Mouse (Mus musculus) layer of hippocampus, adult 9-10 months (tissue): ENCODE results near the gene Lrrn1.

Experiments used
- DNase-seq: peaks from one replicate; pipeline ENCODE4 v3.0.0; 2022; ENCODE audit warnings: low spot score

Lrrn1 gene

GRCm38 (mm10) chr6:107528877-107529864, at the start of gene Lrrn1:
Lrrn1 (plus strand) TSS chr6:107529768.
- DNase-seq = no peak

DNA sequence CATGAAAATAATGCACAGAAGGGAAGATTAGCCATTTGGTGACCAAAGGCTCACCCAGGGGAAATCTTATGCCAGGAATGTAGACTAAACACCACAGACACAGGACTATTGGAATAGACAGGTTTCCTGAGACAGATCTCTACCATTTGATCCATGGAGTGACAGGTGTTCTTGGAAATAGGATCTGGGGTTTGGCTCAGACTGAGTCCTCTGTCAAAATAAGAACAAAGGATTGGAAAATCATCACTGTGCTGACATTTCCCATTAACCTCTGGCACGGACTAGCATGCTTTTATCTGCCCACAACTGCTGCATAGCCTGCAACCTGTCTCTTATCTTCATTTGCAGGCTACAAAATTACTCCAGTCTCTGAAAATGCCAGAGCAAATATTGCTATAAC, 35.1 kb upstream of the Lrrn1 start:
- DNase-seq = no peak

GRCm38 (mm10) chr6:107495830-107496229, 33.7 kb upstream of the Lrrn1 start:
- DNase-seq = no peak

DNA sequence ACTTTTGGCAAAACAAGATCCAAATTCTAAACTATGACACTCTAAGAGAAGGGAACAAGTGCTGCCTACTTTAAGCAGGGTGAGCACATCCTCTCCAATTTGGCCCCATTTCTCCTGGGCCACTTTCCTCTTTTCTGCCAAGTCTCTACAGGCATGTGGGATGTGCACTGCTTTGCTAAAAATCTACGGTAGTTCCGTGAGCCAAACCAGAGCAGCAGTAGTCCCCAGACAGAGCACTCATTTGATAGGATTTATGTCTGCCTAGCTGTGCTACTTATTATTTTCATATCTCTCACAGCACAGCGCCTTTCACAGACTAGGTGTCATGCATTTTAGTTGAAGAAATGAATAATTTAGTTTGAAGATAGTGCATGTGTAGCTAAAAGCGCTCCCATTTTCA, 15.9 kb upstream of the Lrrn1 start:
- no peak for DNase-seq

DNA sequence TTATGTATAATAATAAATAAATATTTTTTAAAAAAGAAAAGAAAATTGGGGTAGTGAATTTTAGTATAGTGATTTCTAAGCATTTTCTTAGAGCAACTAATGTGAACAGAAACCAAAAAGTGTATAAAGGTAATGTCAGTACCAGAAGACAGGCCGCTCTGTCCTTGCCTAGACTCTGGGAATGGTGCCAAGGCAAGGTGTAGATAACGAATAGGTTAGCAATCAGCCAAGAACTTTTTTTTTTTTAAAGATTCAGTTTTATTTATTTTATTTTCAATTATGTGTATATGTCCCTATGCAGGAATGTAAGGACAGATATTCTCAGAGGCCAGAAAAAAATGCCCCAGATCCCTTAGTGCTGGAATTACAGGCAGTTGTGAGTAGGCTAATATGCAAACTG, 5.6 kb upstream of the Lrrn1 start:
- DNase-seq = no peak

GRCm38 (mm10) chr6:107529911-107530431, 403 bp downstream of the Lrrn1 start:
- no peak for DNase-seq

- no peak for DNase-seq
Measured at GRCm38 (mm10) chr6:107530621-107531285, 1.2 kb downstream of the Lrrn1 start.

DNA sequence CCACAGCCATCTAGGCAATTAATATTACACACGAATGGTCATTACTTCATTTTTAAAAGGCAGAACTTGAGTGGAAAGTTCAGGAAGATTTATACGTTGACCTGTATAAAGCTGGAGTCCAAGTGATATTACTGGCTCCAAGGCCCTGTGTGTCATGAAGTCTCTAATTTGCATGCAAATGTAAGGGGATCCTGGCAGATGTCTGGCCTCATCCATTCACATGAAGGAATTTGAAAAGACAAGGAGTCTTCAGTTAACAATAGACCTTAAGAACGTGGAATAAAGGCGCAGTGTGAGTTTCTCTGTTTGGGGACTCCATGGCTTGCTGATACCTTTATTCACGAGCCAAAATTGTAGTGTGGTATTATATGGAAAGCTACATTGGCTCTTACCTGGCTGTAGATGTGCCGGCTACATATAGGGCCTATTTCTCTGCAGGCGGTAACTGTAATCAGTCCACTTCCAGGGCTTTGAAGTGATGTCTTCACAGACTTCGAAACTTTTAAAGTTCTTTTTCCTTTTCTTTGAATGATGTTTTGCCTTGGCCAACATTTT, 2.0 kb downstream of the Lrrn1 start:
- no peak for DNase-seq

DNA sequence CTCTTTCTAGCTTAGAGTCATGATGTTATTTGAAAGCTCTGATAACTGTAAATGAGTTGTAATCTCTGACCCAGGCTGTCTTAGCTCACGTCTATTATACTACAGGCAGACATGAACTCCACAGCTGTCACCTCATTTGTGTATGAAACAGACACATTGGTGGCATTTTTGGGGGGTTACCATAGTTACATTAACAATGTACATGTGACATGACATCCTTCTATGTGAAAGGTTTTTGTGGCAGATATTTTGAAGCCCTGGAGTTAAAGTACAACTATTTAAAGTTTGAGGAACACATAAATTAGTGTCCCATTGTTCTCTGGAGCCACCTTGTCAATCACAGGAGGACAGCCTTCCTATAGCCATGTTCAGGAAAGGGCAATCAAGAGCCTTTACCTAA, 5.0 kb downstream of the Lrrn1 start:
- DNase-seq = no peak

GRCm38 (mm10) chr6:107536631-107537030, 7.1 kb downstream of the Lrrn1 start:
- no peak for DNase-seq

DNA sequence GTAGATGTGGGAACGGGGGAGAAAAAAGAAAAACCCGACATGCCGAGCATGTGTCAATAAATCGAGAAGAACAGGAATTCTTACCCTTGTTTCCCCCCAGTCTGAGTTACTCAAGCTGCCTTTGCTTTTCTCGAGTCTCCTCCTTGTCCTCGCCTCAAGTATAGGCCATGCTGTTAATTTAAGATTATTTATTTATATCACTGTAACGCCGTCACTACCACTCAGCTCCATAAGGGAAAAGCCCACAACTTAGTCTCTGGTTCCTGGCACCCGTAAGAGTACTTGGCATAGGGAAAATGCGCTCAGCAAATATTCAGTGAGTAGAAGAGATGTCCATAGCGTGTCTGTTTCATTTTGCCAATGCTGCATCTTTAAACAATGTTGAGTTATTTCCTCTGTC, 11.7 kb downstream of the Lrrn1 start:
- no peak for DNase-seq

DNA sequence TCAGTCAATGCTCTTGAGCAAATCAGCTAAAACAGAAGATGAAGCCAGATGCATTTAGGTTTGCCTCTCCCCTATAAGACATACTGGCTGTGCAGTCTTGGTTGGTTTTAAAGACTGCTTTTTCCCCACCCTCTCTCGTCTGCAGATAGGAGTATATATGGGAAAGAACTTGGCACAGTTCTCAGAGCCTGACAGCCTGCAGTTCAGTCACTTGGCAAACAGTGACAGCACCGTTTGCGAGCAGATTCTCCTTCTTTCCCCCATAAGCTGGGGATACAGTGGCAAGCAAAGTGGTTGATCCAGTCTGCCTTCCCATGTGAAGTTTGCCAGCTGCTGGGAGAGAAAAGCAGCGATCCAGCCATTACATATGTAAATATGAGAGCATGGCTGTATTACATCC, 12.3 kb downstream of the Lrrn1 start:
- DNase-seq = no peak

- DNase-seq = no peak
Measured at GRCm38 (mm10) chr6:107546272-107546671, 16.7 kb downstream of the Lrrn1 start.

GRCm38 (mm10) chr6:107552511-107552910, 22.9 kb downstream of the Lrrn1 start:
- DNase-seq = no peak

GRCm38 (mm10) chr6:107555364-107555763, 25.8 kb downstream of the Lrrn1 start:
- no peak for DNase-seq

DNA sequence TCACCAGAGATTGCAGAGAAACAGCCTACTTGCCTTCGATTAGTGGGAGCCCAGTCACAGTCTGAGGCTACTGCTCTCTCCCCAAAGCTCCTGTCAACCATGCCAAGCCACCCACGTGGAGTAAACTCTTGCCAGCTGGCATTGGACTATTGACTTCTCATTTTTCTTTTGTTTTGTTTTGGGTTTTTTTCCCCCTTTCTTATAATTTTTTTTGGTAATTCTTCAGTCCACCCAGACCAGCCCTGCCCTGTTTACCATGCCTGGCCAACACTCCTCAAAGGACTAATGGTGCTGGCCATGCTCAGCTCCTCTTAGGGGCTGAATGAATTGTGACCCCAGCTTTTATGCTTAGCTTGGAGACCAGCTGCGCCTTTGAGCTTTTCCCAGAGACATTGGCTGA, 27.4 kb downstream of the Lrrn1 start:
- no peak for DNase-seq

DNA sequence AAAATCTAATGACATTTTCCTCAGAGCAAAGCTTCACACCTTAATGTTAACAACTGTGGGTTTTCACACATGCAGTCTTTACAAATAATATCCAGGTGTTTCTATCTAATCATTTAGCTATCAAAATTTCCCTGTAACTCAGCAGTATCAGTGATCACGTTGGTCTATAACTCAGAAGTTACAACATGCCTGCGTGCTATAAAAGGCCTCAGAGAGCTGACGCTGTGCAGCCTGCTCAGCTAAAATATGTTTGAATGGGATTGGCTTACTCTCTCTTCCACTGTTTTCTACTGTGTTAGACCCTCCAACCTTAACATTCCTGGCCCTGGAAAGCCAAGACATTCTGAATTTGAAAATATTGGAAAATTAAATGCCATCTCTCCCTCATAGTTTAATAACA, 28.2 kb downstream of the Lrrn1 start:
- no peak for DNase-seq

- DNase-seq = no peak
Measured at GRCm38 (mm10) chr6:107562255-107562654, 32.7 kb downstream of the Lrrn1 start.

DNA sequence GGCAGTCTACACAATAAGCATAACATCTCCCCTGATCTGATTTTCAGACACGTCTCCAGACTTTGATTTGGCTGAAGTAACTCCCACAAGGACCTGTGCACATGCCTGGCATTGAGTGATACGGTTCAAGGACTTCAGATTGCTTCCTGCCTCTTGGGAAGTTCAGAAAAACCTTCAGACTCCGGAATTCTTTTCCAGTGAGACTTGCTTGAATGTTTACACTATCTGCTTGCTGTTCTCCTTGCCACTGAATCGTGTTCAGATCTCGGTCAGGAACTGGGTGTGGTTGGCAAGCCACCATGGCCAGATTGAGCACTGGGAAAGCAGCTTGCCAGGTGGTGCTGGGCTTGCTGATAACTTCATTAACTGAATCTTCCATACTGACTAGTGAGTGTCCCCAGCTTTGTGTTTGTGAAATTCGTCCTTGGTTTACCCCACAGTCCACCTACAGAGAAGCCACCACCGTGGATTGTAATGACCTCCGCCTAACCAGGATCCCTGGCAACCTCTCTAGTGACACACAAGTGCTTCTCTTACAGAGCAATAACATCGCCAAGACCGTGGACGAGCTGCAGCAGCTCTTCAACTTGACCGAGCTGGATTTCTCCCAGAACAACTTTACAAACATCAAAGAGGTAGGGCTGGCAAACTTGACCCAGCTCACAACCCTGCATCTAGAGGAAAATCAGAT, 37.5 kb downstream of the Lrrn1 start:
- DNase-seq = no peak

DNA sequence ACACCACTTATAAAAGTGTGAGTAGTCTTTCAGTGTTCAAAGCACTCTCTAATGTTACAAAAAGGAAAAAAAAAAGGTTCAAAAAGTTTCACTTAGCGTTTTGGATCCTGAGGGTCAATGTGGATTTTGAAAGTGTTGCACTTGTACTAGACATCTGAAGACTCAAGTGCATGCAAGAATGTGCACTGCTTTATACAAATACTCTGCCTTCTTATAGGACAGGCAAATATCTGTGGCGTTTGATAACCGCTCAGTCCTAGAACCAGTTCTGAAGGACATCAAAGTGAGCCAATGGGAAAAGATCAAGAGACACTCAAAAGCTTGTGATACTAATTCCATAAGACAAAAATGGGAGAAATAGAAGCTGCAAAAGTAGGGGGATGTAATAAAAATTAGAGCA, 45.0 kb downstream of the Lrrn1 start:
- no peak for DNase-seq

GRCm38 (mm10) chr6:107575405-107575804, 45.8 kb downstream of the Lrrn1 start:
- no peak for DNase-seq

- DNase-seq = no peak
Measured at GRCm38 (mm10) chr6:107577309-107577708, 47.7 kb downstream of the Lrrn1 start.
